Mouse (Mus musculus): ENCODE measurements around the gene Sema3e. TPM values are rescaled to one million over a fixed set of nuclear protein-coding genes. Genes with fewer than 3 reads are reported as not detected.

Gene Sema3e
- total RNA-seq, 2 experiments from 2014 or later, result 0.82 to 0.84 TPM

DNA sequence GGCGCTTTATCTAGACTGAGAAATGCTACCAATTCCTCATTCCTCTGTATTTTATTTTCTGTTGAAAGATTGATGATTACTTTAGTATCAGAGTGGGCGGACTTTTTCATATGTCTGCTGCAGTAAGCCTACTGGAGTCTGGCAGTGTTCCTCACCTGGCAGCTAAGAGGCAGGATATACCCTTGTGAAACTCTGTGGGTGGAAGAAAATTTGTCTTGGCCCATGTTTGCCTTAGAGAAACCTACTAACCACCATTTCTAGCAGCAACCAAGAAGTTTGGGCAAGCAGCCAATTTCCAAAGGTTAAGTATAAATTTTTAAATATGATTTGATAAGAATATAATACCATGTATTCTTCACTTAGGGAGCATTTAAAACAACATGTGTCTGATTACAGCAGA lies 63.0 kb downstream of the Sema3e start:
- no peak for DNase-seq

DNA sequence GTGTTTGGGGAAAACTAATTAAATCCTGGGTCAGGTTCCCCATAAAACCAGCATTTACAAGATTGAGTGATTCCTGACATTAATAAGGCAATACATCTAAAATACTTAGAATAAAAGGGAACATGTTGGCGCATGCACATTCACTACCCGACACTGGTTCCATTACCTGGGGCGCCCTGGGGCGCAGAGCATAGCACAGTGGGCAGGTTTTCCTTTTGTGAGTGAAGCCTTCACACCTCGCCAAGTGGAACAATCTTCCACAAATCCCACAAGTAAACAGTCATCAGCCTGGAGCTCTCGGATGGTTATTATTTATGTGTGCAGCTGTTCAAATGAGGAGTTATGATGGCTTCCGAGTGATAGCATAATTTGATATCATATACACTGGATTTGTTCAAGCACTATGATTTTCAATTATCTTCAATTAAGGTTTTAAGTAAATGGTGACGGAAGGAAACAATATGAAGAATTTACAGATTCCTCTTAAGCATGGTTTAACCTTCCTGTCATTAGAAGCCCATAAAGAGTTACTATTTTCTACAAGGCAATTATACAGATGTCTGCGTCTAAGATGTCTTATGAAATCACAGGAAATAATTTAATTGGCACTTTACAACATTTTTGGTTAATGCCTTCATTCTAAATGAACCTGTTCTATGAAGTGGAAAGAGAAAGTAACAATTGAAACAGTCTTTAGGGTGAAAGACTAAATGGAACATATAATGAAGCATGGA lies 65.0 kb downstream of the Sema3e start:
- DNase-seq, result no peak

DNA sequence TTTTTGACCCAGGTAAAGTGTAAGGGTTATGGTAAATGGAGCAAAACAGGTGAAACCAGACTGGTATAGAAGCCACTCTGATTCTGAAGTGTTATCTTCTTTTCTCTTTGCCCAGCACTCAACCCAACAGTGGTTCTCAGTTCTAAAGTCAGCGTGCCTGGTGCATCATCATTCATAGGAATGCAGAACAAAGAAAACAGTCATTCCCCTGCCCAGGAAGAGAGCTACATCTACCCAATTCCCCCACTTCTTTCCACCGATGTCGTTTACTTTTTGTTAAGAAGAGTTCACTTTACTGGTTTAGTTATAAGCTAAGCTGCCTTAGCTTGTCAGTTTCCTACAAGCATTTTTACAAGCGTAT lies 65.5 kb downstream of the Sema3e start:
- DNase-seq, result no peak

DNA sequence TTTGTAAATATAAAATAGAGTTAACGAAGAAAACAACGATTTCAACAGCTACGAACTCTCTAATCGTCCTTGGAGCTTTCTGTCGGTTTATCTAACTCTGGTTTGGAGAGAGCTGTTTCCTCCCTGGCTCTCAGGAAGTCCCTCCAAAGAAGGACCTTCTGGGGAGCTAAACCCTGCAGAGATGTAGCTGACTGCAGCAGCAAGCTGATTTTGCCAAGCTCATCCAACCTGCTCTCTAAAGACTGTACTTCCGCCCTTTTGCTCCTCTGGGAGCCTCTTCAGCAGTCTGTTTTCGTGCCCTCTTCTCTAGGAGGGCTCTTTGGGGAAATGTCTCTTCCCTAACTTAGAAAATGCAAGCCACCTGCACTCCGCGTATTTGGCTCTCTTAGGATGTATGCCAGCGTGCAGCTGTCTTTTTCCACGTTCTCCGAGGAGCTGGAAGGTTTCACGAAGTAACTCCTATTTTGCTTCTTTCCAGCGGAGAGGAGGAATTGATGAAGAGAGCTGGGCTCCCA lies 67.2 kb downstream of the Sema3e start:
- DNase-seq, result no peak

DNA sequence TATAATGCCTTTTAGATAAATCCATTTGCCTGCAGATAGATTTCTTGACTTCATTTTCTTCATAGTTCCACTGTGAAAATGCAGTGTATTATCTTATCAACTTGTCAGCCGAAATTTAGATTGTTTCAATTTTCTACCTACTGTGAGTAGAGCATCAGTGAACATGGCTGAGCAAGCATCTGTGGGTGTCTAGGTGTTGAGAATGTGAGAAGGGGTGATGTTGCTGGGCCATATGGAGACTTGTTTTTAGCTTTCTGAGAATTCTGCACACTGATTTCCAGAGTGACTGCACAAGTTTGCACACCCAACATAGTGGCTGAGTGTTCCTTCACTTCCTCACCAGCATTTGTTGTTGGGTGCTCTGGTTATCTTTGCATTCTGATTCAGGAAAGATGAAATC lies 71.1 kb downstream of the Sema3e start:
- no peak for DNase-seq

DNA sequence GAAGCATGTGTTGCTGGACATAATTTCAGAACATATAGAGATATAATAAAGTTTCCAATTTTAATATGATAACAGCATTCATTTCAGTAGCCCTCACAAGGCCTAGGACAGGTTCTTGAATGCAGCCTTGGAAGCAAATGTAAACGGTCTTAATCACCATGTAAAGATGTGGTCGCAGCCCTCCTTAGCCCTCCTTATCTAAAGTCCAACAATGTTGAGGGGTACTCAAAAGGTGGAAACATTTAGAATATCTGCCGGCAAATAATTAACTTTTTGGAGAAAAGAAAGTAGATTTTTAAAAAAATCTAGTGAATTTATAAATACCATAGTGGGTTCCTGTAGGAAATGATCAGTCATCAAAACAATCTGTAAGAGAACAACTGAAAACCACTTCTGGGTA lies 73.6 kb downstream of the Sema3e start:
- DNase-seq, result no peak

DNA sequence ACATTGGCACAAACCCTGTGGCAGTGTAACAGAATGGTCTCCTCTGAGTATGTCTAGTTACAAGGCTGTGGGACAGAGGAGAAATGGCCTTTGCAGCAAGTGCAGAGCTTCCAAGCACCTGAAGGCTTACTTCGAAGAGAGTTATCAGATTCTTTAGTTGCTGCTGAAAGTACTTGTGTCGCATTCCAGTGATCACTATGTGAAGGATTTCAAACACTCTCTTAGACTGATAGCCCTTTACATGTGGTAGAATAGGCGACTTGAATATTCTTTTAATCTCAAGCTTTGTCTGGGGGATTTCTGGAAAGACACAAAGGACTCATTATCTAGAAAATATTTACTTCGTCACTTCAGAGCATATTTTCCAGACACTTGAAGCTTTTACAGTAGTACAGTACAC lies 82.3 kb downstream of the Sema3e start:
- no peak for DNase-seq

DNA sequence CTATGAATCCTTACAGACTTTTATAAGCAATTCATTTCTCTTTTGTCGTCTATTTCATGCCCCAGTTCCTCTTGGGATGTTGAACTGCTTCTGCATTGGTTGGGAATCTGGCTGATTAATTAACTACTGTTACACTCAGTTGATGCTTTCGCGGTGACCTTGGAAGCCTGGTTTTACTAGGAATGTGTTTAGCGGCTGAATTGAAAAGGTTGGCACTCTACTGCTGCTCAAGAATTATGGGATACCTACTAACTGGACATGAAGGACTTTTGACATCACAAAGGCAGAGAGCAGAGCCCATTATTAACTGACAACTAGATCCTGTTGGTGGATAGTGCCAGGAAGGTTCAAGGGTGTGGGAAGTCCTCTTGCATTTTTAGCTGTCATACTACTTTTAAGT lies 83.9 kb downstream of the Sema3e start:
- no peak for DNase-seq

DNA sequence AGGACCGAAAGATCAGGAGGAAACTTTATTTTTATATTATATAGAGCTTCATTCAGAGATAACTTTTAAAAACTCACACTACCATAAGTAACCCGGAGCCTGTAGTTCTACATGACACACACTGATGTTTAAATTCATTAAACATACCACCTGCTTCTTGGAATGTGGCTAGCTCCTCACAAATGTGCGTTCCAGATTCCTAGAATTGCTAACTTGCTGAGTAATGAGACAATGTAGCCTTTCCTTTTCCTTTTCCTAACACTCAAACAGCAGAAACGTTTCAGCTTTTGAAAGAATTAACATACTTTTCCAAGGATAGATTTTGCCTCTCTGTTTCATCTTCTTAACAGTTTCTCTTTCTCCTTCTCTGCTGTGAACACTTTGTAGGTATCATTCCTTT lies 86.3 kb downstream of the Sema3e start:
- DNase-seq, result no peak

DNA sequence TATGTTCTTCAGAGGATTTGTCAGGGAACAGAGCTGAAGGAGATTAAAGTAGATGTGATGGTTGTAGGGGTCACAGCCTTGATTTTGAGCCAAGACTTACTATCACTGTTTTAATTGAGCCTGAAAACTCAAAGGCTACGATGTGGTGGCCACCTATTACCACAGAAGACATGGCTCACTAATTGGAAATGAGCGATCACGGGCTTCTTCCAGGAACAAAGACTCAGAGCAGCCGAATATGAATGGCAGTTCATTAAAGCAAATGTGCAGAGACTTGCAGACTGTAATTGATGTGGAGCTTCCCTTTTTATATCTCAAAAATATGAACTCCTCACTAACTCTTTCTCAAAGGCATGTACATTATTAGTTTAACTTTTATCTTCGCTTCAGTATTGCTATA lies 96.8 kb downstream of the Sema3e start:
- no peak for DNase-seq

DNA sequence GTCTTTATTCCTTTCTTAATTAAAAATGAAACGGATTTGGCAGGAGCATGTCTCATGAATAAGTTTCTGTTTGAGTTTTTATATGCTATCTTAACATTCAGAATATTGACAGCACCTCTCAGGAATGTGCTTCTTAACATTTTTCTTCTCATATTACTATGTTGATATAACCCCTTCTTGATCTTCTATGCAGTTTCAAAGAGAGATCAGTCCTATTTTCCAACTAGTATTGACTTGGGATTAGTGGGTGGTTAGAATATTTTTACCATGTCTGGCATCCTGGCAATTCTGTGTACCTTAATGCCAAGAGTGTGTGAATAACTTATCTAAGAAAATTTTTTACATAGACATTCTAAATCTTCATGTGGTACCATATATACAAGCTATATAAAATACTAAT lies 101.5 kb downstream of the Sema3e start:
- no peak for DNase-seq

DNA sequence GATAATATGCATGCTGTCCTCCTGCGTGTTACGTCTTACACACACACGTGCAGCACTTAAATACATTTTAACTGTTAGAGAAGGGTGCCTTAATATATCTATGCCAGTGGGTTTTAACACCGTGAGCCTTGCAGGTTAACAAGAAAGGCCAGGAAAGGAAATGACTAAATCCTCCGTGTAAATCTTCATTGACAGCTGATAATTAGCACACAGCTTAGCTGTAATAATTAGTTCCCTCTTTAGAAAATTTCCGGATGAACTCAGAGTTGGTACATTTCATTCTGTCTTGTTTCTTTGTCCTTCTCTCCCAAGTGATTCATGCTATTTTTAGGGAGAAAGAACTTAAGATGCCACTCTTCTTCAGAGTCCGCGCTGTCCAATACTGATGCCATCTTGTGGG lies 110.9 kb downstream of the Sema3e start:
- DNase-seq, result no peak

DNA sequence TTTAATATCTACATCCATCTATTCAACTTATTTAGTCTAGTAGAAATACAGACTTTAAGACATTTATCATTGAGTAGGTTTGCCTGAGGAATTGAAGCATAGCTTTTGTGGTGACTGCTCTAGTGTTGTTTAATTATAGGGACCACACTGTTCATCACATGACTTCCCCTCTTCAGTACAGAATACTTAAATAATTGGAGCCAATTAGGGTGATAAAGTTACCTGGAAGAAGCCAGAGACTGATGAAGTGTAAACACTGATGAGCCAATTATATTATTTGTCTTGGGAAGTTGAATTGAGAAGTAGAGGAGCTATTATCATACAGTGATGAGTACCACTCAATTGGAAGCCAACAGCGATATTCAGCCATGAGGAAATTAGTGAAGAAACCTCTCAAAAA lies 113.6 kb downstream of the Sema3e start:
- no peak for DNase-seq

DNA sequence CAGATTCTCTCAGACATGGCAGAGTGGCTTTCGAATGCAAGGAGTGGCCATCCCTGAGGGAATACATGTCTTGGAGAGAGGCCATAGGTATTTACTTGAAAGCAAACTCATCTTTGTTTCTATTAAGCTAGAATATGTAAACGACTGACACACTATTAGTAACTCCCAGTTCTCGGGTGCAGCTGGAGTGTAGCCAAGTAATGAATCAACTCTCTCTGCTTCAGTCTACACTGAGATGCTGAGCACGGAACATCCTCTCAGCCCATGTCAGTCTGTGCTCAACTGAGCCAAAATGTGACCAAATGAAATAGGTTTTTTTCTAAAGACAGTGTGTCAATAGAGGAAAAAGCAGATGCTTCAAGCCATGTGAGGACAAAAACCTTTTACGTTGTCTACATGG lies 137.5 kb downstream of the Sema3e start:
- no peak for DNase-seq

DNA sequence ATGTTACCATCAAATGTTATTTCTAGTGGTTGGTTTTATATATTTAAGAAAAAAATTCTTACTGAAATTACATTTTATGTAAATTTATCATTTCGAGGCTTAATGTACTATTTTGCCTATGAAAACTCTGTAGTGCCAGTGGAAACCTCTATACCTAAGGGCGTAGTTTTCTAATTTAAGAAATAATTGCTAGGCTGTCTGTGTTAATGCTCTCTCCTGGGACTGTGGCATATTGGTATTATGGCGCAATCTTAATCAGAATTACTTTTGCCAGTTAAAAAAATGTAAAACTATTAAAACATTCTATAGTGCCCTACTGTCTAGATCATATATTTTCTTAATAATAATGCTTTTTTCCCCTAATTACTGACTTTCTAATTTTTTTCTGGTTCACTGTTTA lies 138.2 kb downstream of the Sema3e start:
- DNase-seq, result no peak

DNA sequence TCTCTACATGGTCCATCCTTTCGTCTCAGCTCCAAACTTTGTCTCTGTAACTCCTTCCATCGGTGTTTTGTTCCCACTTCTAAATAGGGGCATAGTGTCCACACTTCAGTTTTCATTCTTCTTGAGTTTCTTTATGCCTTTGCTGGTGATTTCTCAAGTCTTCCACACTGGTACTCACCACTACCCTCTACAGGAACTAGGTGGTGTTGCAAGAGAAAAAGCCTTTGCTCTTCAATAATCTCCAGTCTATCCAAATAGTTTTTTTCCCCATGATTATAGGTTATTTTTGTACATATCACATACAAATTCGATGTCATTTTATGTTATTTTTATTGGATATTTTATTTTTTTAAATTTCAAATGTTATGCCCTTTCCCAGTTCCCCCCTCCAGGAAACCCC lies 142.7 kb downstream of the Sema3e start:
- no peak for DNase-seq

DNA sequence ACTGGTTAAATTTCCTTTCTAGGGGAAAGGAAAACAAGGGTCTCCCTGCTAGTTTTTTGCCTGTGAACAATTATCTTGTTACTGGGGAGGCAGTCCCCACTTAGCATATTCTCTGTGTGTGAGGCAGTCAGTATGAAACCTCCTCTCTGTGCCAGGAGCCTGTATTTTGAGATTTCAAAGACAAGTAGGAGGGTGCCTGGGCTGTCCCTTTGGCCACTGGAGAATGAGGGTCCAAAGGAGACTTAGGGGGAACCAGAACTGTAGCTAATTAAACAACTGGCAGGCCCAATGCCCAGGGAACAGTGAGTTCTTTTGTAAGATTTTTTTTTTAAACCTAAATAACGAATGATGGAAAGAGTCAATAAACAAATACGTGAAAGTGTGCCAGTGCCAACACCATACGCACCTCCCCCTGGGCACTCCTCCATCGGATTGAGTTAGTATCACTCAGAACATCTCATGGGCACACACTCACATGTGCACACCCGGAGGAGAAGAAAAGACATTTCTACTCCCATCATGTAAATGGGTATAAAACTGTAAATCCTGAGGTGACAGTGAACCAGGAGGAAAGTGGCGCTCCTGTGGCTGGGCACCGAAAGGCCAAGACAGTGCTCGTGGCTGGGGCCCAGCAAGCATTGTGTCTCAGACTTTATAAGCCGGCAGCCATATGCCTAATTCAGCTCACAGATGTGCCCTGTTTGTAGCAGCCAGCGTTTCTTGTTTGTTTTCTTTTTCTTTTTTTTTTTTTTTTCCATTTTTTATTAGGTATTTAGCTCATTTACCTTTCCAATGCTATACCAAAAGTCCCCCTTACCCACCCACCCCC lies 148.5 kb downstream of the Sema3e start:
- no peak for DNase-seq

DNA sequence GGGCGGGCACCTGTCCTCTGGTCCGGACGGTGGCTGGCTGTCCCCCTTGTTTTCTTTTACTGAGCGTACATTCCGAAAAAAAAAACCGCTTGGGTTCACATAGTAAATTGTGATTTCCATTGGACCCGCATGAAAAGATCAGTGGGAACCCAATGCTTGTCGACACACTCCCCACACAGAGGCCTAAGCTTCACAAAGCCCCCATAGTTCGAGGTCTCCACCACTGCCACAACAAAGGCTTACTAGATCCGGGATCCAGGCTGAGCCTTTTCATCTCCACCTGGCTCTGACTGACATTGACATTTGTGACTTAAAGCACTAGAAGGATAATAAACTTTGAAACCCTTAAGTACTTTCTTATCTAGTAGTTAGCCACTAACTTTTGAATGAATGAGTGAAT lies 155.5 kb downstream of the Sema3e start:
- DNase-seq, result no peak

DNA sequence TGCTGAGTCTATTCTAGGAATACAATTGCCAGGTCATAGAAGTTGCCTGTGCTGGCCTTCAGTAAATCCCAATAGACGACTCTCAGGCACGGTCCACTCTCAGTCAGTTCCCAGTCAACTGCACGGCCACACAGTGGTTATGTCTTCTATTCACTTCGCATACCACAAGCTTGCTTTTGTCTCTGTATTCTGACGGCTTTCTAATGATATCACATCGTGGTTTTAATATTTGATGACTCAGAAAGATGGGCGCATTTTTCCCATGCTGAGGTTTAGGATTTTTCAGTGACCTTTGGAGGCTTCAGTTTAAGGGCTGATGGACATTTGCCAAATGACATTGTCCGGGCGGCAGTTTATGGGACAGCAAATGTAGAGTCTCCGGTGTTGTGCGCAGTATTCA lies 157.1 kb downstream of the Sema3e start:
- no peak for DNase-seq

DNA sequence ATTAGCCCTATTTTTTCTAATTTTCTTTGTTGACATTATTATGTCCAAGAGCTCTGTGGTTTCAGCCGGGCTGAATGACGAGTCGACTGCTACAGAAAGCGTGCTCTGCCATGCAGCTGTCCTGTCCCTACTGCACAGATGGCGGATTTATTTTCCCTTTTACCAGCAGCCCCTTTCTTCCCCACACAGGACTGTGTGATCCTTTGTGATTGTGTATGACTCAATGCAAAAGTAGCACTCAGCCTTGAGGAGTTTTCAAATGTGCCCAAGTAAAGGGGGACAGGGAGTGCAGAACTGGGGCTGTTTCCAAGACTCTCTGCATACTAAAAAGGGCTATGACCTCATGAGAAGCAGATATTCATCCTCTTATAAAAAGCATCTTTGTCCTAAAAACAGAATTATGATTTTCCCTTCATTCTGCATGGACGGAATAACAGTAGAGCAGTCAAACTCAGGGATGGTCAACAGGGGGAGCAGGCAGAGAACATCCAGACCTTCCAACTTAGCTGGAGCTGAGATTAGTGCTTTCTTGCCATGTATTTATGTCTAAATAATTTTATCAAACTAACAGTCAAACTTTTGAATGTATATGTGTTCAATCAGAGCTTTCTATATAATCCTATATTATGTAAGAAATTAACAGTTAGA lies 170.2 kb downstream of the Sema3e start:
- no peak for DNase-seq

DNA sequence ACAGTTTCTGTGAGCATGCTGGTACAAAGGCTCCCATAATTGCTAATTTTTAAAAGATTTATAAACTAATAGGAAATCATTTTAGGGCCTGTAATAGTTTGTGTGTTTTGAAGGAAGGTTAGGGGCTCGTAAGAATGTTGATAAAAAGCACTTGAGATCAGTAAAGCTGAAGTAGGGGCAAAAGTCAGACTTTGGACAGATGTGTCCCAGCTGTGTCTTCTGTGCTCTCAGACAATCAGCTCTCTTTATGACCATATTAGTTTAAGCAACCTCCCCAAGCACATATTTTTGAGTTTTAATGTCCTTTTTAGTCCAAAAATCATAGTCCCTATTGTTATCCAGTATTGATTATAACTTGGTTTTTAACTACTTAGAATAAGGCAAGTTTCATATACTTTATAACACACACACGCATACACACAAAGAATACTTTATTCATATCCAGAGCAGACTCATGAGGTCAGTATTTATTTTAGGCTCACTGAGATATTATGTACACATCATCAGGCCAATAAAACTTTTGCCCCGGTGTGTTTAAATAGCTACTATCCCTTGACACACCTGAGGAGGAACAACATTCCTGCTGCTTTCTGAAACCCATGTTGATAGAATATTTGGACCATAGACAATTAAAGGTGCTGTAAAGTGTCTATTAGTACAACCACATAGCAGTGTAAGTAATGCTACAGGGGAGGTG lies 173.4 kb downstream of the Sema3e start:
- DNase-seq, result no peak

DNA sequence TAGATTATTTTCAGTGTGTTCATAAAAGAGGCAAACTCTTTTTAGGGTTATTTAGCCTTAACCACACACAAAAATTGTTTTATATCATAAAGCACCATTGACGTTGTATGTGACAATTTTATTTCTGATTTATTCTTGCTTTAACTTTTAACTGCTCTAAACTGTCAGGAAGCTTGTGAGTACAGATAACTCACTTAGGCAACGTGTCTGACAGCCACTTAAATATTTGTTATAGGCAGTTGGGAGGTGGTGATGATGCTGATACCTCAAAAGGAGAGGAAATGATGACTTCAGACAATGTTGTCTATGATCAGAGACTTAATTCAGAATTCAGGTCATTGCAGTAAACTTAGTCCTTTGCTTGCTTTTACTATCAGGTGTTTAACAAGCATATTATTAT lies 181.7 kb downstream of the Sema3e start:
- no peak for DNase-seq

DNA sequence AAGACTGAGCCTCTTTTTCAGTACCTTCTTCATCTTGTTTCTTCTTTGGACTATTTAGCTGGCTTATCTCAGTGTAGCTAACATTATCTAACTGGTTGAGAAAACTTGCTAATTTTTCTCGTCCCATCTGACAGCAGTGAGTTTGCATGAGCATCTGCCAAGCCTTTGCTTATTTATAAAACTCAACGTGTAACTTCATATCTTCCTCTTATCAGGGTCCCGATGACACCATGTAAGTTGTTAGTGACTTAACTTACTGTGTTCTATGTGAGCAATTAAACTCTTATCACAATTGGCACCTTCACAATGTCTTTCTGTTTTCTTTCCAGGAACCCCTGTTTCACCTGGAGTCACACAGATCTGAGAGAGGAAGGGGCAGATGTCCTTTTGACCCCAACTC lies 184.9 kb downstream of the Sema3e start:
- DNase-seq, result no peak
